Mouse (Mus musculus) spleen, adult 18-20 months (tissue): ENCODE data around the gene Myh9.

Experiments
- DNase-seq, 2 experiments: peaks; one replicate each; pipeline ENCODE4 v3.0.0; 2022; ENCODE audit warnings: mixed read lengths in 2 of 2

Myh9 gene

GRCm38 (mm10) chr15:77782449-77783014, 59.4 kb downstream of the Myh9 start:
- DNase-seq = no peak

- DNase-seq = peak; percentile 55 to 80
Observed at GRCm38 (mm10) chr15:77775186-77775963, 66.6 kb downstream of the Myh9 start.

GRCm38 (mm10) chr15:77774303-77774702, 67.7 kb downstream of the Myh9 start:
- DNase-seq = no peak

GRCm38 (mm10) chr15:77773099-77773915, 68.7 kb downstream of the Myh9 start:
- no peak for DNase-seq

- no peak for DNase-seq
Observed at GRCm38 (mm10) chr15:77770942-77771341, 71.0 kb downstream of the Myh9 start.

- DNase-seq = no peak
Observed at GRCm38 (mm10) chr15:77770341-77770740, 71.6 kb downstream of the Myh9 start.

GRCm38 (mm10) chr15:77766981-77767380, 75.0 kb downstream of the Myh9 start:
- DNase-seq = no peak

GRCm38 (mm10) chr15:77765484-77766093, 76.4 kb downstream of the Myh9 start:
- no peak for DNase-seq

GRCm38 (mm10) chr15:77764391-77765006, 77.5 kb downstream of the Myh9 start:
- no peak for DNase-seq

GRCm38 (mm10) chr15:77763702-77764101, 78.3 kb downstream of the Myh9 start:
- DNase-seq = no peak

- DNase-seq = no peak
Observed at GRCm38 (mm10) chr15:77763050-77763449, 78.9 kb downstream of the Myh9 start.

- peak in 1 of 2 experiments; percentile 44 for DNase-seq
Observed at GRCm38 (mm10) chr15:77761561-77762380, 80.2 kb downstream of the Myh9 start.

GRCm38 (mm10) chr15:77761083-77761482, 80.9 kb downstream of the Myh9 start:
- no peak for DNase-seq

GRCm38 (mm10) chr15:77760037-77760436, 81.9 kb downstream of the Myh9 start:
- DNase-seq = no peak

GRCm38 (mm10) chr15:77757586-77758226, 84.3 kb downstream of the Myh9 start:
- no peak for DNase-seq

- peak in 1 of 2 experiments; percentile 41 for DNase-seq
Observed at GRCm38 (mm10) chr15:77756848-77757247, 85.1 kb downstream of the Myh9 start, which contains the start of gene Apol8. Gene Apol8, minus strand, starts transcription at chr15:77757003.

- DNase-seq = no peak
Observed at GRCm38 (mm10) chr15:77756081-77756480, 85.9 kb downstream of the Myh9 start.

- no peak for DNase-seq
Observed at GRCm38 (mm10) chr15:77755132-77755531, 86.8 kb downstream of the Myh9 start.

GRCm38 (mm10) chr15:77752443-77752842, 89.5 kb downstream of the Myh9 start:
- DNase-seq = no peak

- peak in 1 of 2 experiments; percentile 49 for DNase-seq
Observed at GRCm38 (mm10) chr15:77750461-77750860, 91.5 kb downstream of the Myh9 start.

GRCm38 (mm10) chr15:77749717-77750116, 92.3 kb downstream of the Myh9 start:
- DNase-seq = no peak
